Mouse (Mus musculus): ENCODE data around the gene Psg26.
"Not testable (repeated sequence)": the region's sequence is repeated elsewhere in the genome, so short reads cannot be mapped to it uniquely, and the experiment has no call there.

Gene Psg26

GRCm38 (mm10) chr7:18484077-18484476, at the start of gene Psg26:
Gene Psg26 (minus strand): TSS chr7:18484177.
- in situ Hi-C loops (cut with MboI, MseI) = no loop called here

DNA sequence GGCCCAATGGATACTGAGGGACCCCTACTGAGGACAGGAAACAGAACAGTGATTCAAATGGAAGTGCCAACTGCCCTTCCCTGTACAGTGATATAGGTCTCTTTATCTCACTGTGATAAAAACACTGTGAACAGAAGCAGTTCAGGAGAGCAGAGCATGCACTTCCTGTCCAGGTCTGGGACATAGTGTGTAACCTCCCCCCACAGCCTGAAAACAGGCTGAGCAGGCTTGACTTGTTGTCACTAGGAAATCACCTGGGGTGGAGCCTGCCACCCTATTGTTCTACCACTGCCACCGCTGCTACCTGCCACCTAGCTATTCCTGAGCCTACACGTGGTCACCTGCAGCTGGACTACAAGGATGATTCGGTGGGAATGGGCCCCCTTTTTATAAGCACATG, 49.4 kb upstream of the Psg26 start:
- in situ Hi-C loops (cut with MboI, MseI) = no loop called here

- in situ Hi-C loops (cut with MboI, MseI) = no loop called here
Measured at GRCm38 (mm10) chr7:18532169-18532568, 48.2 kb upstream of the Psg26 start, which contains the start of gene Psg25. Gene Psg25 (minus strand): TSS chr7:18532269.

DNA sequence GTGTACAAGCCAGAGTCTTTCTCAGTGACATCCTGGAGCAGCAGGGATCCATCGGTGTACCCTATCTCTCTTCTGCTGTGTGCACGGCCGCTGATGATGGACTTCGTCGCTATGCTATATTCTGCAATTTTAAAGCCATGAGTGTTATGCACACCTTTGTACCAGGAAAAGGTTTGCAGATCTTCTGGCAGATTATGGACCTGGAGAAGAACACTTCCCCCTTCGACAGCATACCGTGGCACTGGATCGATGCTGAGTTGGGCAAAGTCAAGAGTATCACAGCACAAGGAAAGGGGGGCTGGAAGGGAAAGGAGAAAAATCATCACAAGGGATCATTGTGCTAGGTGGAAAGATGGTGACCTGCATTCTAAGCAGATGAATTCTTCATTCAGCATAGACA, 40.7 kb upstream of the Psg26 start:
- in situ Hi-C loops (cut with MboI, MseI) = no loop called here

DNA sequence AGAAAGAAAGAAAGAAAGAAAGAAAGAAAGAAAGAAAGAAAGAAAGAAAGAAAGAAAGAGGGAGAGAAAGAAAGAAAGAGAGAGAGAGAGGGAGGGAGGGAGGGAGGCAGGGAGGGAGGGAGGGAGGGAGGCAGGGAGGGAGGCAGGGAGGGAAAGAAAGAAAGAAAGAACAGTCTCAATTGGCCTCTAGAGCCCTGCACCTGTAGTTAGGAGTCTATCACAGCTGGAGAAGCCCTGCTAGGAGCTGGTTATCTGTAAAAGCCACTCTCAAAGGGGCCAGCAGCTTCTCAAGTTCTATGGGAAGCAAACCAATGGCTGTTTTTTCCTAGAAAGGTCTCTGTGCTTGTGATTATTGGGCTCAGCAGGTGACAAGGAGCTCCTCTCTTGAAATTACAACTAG, 28.9 kb upstream of the Psg26 start:
- in situ Hi-C loops (cut with MboI, MseI) = not testable (repeated sequence)

GRCm38 (mm10) chr7:18512417-18512816, 28.4 kb upstream of the Psg26 start:
- in situ Hi-C loops (cut with MboI, MseI) = not testable (repeated sequence)

GRCm38 (mm10) chr7:18511479-18511878, 27.5 kb upstream of the Psg26 start:
- in situ Hi-C loops (cut with MboI, MseI) = no loop called here

DNA sequence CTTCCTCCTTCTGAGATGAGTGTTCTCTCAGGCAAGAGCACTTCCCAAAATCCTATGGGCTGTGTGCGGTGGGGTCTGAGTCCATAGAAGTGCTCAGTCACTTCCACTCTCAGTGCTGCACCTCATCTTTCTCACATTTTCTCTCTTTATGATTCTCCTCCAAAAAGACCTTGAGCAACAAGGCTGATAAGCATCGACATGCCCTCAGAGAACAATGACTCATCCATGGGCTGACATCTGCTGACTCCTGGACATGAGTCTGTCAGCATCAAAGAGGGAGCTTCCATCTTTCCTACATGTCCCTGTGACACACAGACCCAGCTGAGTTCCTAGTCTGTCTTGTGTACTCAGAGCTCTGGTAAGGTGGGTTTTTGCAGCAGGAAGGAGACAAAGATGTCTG, 52.0 kb downstream of the Psg26 start, which contains the start of gene Psg28:
Gene Psg28 (minus strand): TSS at position 101 of the 400 bp plus-strand sequence.
- in situ Hi-C loops (cut with MboI, MseI) = not testable (repeated sequence)
